Mouse (Mus musculus) embryonic fibroblast, embryonic 13.5 days (primary cell): ENCODE data around the gene Nwd1.

Source experiments
- CTCF ChIP-seq: IDR thresholded peaks from 2 replicates; pipeline ENCODE4 v1.5.1; 2011; ENCODE audit warnings: mild to moderate bottlenecking, control low read depth, low read length, moderate library complexity, borderline replicate concordance; ENCODE audit not compliant: insufficient read depth
- POLR2A ChIP-seq: IDR thresholded peaks from 2 replicates; pipeline ENCODE4 v1.6.1; 2011; ENCODE audit warnings: low read depth, mild to moderate bottlenecking, control low read depth, low read length, moderate library complexity

DNA sequence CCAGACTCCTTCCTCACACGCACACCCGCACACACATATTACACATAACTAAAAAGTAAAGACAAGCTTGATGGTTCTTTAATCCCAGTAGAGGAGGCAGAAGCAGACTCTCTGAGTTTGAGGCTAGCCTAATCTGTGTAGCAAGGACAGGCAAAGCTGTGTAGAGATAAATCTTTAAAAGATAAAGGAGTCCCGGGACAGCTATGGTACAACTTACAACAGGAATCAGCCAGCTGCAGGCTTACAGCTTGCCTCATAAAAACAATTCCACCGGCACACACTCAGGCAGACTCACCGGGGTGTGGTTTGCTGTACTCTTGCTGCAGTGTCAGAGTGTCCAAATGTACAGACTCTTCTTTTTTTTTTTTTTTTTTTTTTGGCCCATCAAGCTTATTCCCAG, 18.2 kb downstream of the Nwd1 start:
- TF ChIP-seq CTCF, result no peak
- TF ChIP-seq POLR2A, result no peak
